Mouse (Mus musculus) erythroid progenitor cell, adult 5-6 weeks (primary cell): ENCODE data around the gene Lgsn. TPM values are rescaled to one million over a fixed set of nuclear protein-coding genes. Genes with fewer than 3 reads are reported as not detected.

Source experiments
- ATAC-seq: replicated peaks from 2 replicates; pipeline ENCODE4 v1.8.0; 2016; ENCODE audit warnings: moderate number of reproducible peaks, mild to moderate bottlenecking, moderate TSS enrichment, inconsistent platforms; ENCODE audit not compliant: poor library complexity, low FRiP score, severe bottlenecking
- total RNA-seq, 2 experiments: library from RNA; stranded (forward) in 1 of 2; stranded (reverse) in 1 of 2; fragments of 150-400 nt in 1 of 2; fragments of 186-747, 209-891 nt in 1 of 2; gene quantifications; 2 replicates each; pipeline versions ENCODE4 v1.2.3 to v1.2.4; 2015 to 2017; ENCODE audit warnings: low replicate concordance in 2 of 2

Lgsn gene
- total RNA-seq (2015; ENCODE audit: low replicate concordance) (not detected in 2 replicates), total RNA-seq (2017; ENCODE audit: low replicate concordance) (not detected in 2 replicates)

- ATAC-seq = no peak
Measured at GRCm38 (mm10) chr1:31176101-31176500, at the start of gene Lgsn. TSS of gene Lgsn (plus strand) at chr1:31176401.

GRCm38 (mm10) chr1:31138387-31138786 is 37.8 kb upstream of the Lgsn start:
- ATAC-seq = no peak

- no peak for ATAC-seq
Measured at GRCm38 (mm10) chr1:31142288-31143094, 33.7 kb upstream of the Lgsn start.

- ATAC-seq = no peak
Measured at GRCm38 (mm10) chr1:31143571-31143970, 32.6 kb upstream of the Lgsn start.

- no peak for ATAC-seq
Measured at GRCm38 (mm10) chr1:31149671-31150070, 26.5 kb upstream of the Lgsn start.

GRCm38 (mm10) chr1:31150546-31150945 is 25.7 kb upstream of the Lgsn start:
- no peak for ATAC-seq

- no peak for ATAC-seq
Measured at GRCm38 (mm10) chr1:31152799-31153426, 23.3 kb upstream of the Lgsn start.

GRCm38 (mm10) chr1:31153793-31154349 is 22.3 kb upstream of the Lgsn start:
- no peak for ATAC-seq

GRCm38 (mm10) chr1:31156185-31156584 is 20.0 kb upstream of the Lgsn start:
- no peak for ATAC-seq

- ATAC-seq = no peak
Measured at GRCm38 (mm10) chr1:31156884-31157283, 19.3 kb upstream of the Lgsn start.

GRCm38 (mm10) chr1:31164527-31165189 is 11.5 kb upstream of the Lgsn start:
- no peak for ATAC-seq

- ATAC-seq = no peak
Measured at GRCm38 (mm10) chr1:31165326-31166121, 10.7 kb upstream of the Lgsn start.

GRCm38 (mm10) chr1:31175401-31175800 is 800 bp upstream of the Lgsn start:
- no peak for ATAC-seq

- ATAC-seq = no peak
Measured at GRCm38 (mm10) chr1:31178264-31178663, 2.1 kb downstream of the Lgsn start.

GRCm38 (mm10) chr1:31190237-31190866 is 14.2 kb downstream of the Lgsn start:
- ATAC-seq = no peak

GRCm38 (mm10) chr1:31195633-31196032 is 19.4 kb downstream of the Lgsn start:
- ATAC-seq = no peak

- ATAC-seq = no peak
Measured at GRCm38 (mm10) chr1:31196959-31197358, 20.8 kb downstream of the Lgsn start.

- ATAC-seq = no peak
Measured at GRCm38 (mm10) chr1:31203771-31204170, 27.6 kb downstream of the Lgsn start.

GRCm38 (mm10) chr1:31205346-31205745 is 29.1 kb downstream of the Lgsn start:
- no peak for ATAC-seq
